Mouse (Mus musculus) spleen, postnatal 4 days (tissue): ENCODE data around the gene Ccr4.
A peak's percentile ranks its signal among the peaks of the same experiment; 100 is the strongest.

ENCODE experiments used
- DNase-seq, 2 experiments: peaks; one replicate each; pipeline ENCODE4 v3.0.0; 2022; ENCODE audit warnings: low spot score in 2 of 2

The Ccr4 gene

GRCm38 (mm10) chr9:114504816-114505215, at the start of gene Ccr4:
Gene Ccr4, minus strand, starts transcription at chr9:114504916.
- DNase-seq = no peak

- DNase-seq = no peak
Measured at GRCm38 (mm10) chr9:114553828-114554227, 49.1 kb upstream of the Ccr4 start.

- no peak for DNase-seq
Measured at GRCm38 (mm10) chr9:114550033-114550432, 45.3 kb upstream of the Ccr4 start.

GRCm38 (mm10) chr9:114549117-114549516, 44.4 kb upstream of the Ccr4 start:
- no peak for DNase-seq

- no peak for DNase-seq
Measured at GRCm38 (mm10) chr9:114548496-114548895, 43.8 kb upstream of the Ccr4 start.

GRCm38 (mm10) chr9:114547643-114548077, 42.9 kb upstream of the Ccr4 start:
- DNase-seq = no peak

GRCm38 (mm10) chr9:114546765-114547164, 42.0 kb upstream of the Ccr4 start:
- DNase-seq = no peak

GRCm38 (mm10) chr9:114544754-114545393, 40.2 kb upstream of the Ccr4 start:
- no peak for DNase-seq

- DNase-seq = no peak
Measured at GRCm38 (mm10) chr9:114543882-114544753, 39.4 kb upstream of the Ccr4 start.

- DNase-seq = no peak
Measured at GRCm38 (mm10) chr9:114541279-114541741, 36.6 kb upstream of the Ccr4 start.

- no peak for DNase-seq
Measured at GRCm38 (mm10) chr9:114538996-114539563, 34.4 kb upstream of the Ccr4 start.

- no peak for DNase-seq
Measured at GRCm38 (mm10) chr9:114536628-114537027, 31.9 kb upstream of the Ccr4 start.

- no peak for DNase-seq
Measured at GRCm38 (mm10) chr9:114534747-114535517, 30.2 kb upstream of the Ccr4 start.

GRCm38 (mm10) chr9:114533848-114534247, 29.1 kb upstream of the Ccr4 start:
- no peak for DNase-seq

GRCm38 (mm10) chr9:114531276-114531675, 26.6 kb upstream of the Ccr4 start:
- DNase-seq = no peak

- no peak for DNase-seq
Measured at GRCm38 (mm10) chr9:114528680-114529048, 23.9 kb upstream of the Ccr4 start.

GRCm38 (mm10) chr9:114527992-114528679, 23.4 kb upstream of the Ccr4 start:
- no peak for DNase-seq

GRCm38 (mm10) chr9:114527085-114527484, 22.4 kb upstream of the Ccr4 start:
- DNase-seq = peak; percentile 28 to 69

GRCm38 (mm10) chr9:114526581-114526980, 21.9 kb upstream of the Ccr4 start:
- no peak for DNase-seq

GRCm38 (mm10) chr9:114525891-114526290, 21.2 kb upstream of the Ccr4 start:
- DNase-seq = no peak

GRCm38 (mm10) chr9:114525073-114525633, 20.4 kb upstream of the Ccr4 start:
- DNase-seq = no peak
